Mouse (Mus musculus) neural tube, embryonic 12.5 days (tissue): ENCODE measurements at regions not wholly inside any gene's neighbourhood (a gene's known extent, or its start where the extent isn't known, plus 50 kb on each side); places are given as distances from the start of the nearest gene placed in this dataset.

Source experiments
- ATAC-seq: fragments of 200-750 bp; cut with Nextera tagmentation; 2 replicates; pipeline ENCODE4 v1.8.0; 2017; ENCODE audit warnings: low read depth, mild to moderate bottlenecking, moderate TSS enrichment, moderate library complexity; ENCODE audit not compliant: low FRiP score
- H3K27ac ChIP-seq: fragments of 300-500 bp; sonication (generic); 2 replicates; pipeline ENCODE4 v1.5.1; 2016
- H3K27me3 ChIP-seq: fragments of 300-500 bp; sonication (generic); replicated peaks from 2 replicates; pipeline ENCODE4 v1.6.1; 2016; ENCODE audit warnings: mild to moderate bottlenecking
- H3K36me3 ChIP-seq: fragments of 300-500 bp; sonication (generic); 2 replicates; pipeline ENCODE4 v1.6.1; 2016; ENCODE audit warnings: mild to moderate bottlenecking
- H3K4me1 ChIP-seq: fragments of 300-500 bp; sonication (generic); 2 replicates; pipeline ENCODE4 v1.6.1; 2016
- H3K4me2 ChIP-seq: fragments of 300-500 bp; sonication (generic); replicated peaks from 2 replicates; pipeline ENCODE4 v1.6.1; 2016; ENCODE audit warnings: mild to moderate bottlenecking
- H3K4me3 ChIP-seq: fragments of 300-500 bp; sonication (generic); 2 replicates; pipeline ENCODE4 v1.5.1; 2016
- H3K9ac ChIP-seq: fragments of 300-500 bp; sonication (generic); 2 replicates; pipeline ENCODE4 v1.6.1; 2016; ENCODE audit warnings: mild to moderate bottlenecking
- H3K9me3 ChIP-seq: fragments of 300-500 bp; sonication (generic); 2 replicates; pipeline ENCODE4 v1.6.1; 2016; ENCODE audit warnings: mild to moderate bottlenecking
- WGBS: fragments of 180-500 bp; shearing (Covaris S2); methylation state at CpG from one replicate; pipeline ENCODE4 v1.1.7; 2016; 5-methylcytosine and 5-hydroxymethylcytosine counted together

DNA sequence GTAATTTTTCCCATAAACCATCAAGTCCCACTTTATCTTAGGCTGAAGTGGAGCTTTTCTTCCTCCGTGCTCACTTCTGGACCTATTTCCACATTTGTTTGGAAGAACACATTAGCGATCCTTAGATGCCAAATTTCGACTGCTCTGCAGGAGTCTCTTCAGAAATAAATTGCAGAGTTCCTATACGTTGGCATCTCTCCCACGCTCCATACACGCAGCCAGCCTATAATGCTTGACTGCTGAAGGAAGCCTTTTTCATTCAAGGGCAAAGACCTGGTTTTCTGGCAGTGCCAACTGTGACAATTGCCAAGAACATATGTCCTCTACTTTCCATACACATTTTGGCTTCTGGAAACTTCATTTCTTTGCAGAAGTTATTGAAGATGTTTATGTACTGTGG is 258.1 kb downstream of the Tmsb4x start:
- WGBS: 86% methylated on average over 6 of the region's 6 CpGs
- Histone ChIP-seq H3K9ac (no peak overlapping the region), H3K9me3 (no peaks in the 10 kb centered on the region), H3K27me3 (no peaks in the 10 kb centered on the region), H3K4me1 (no peaks in the 10 kb centered on the region), H3K27ac (no peak overlapping the region), H3K36me3 (no peaks in the 10 kb centered on the region), H3K4me2 (no peak overlapping the region), H3K4me3 (no peak overlapping the region)
- no peak for ATAC-seq

GRCm38 (mm10) chrX:166945915-166946314 is 263.2 kb downstream of the Tmsb4x start:
- no peaks in the 10 kb centered on the region for H3K4me1 ChIP-seq
- 97% methylated on average over 1 of the region's 1 CpGs for WGBS
- ATAC-seq: no peak
- H3K27me3 ChIP-seq: no peaks in the 10 kb centered on the region
- H3K4me3 ChIP-seq: no peak overlapping the region
- no peak overlapping the region for H3K4me2 ChIP-seq
- H3K36me3 ChIP-seq: no peaks in the 10 kb centered on the region
- no peaks in the 10 kb centered on the region for H3K9me3 ChIP-seq
- no peak overlapping the region for H3K27ac ChIP-seq
- H3K9ac ChIP-seq: no peak overlapping the region

DNA sequence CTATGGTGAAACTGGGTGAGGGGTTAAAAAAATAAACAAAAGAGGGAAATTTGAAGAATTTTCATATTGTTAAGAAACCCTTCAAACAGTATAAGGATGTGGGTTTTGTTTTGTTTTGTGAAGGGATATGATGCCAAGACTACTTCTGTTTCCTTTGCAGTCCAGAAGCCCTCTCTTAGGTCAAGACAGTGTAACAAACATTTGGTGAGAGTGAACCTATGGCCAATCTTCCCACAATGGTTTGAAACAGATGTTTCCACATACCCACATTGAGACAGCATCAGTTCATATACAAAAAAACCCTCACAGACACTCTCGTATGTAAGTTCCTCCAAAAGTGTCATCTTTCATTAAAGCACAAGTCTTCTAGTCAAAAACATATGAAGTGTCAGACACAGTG is 263.6 kb downstream of the Tmsb4x start:
- no peak for ATAC-seq
- H3K27me3 ChIP-seq: no peaks in the 10 kb centered on the region

DNA sequence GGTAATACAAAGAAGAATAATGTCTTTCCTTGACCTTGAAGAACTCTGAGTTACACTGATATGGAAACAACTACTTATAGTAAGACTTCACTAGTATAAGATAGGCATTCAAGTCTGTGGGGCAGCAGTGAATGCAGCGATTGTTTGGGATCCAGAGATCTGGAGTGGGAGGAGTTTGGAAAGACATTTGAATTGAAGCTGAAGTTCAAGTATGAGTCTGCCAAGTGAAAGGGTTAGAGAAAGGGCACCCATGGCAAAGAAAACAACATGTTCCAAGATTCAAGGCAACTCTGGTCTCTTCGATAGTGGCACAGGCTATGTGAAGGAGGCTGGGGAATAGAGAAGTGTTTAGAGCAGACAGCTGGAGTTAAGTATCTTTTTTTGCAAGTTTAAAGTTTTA is 275.3 kb downstream of the Tmsb4x start:
- H3K36me3 ChIP-seq: no peaks in the 10 kb centered on the region
- H3K9ac ChIP-seq: no peak overlapping the region
- H3K4me3 ChIP-seq: no peak overlapping the region
- 72% methylated on average over 2 of the region's 2 CpGs for WGBS
- H3K27me3 ChIP-seq: peaks cover 2% of the 10 kb centered on the region; the same call in 1 of the 2 replicates
- H3K9me3 ChIP-seq: no peaks in the 10 kb centered on the region
- no peak overlapping the region for H3K27ac ChIP-seq
- ATAC-seq: no peak
- H3K4me1 ChIP-seq: no peaks in the 10 kb centered on the region
- no peak overlapping the region for H3K4me2 ChIP-seq

More for the DNA sequence above, 263.6 kb downstream of the Tmsb4x start:
- Histone ChIP-seq H3K4me1 (no peaks in the 10 kb centered on the region), H3K36me3 (no peaks in the 10 kb centered on the region), H3K4me2 (no peak overlapping the region), H3K9ac (no peak overlapping the region), H3K27ac (no peak overlapping the region), H3K9me3 (no peaks in the 10 kb centered on the region), H3K4me3 (no peak overlapping the region)
- 75% methylated on average over 1 of the region's 1 CpGs for WGBS

DNA sequence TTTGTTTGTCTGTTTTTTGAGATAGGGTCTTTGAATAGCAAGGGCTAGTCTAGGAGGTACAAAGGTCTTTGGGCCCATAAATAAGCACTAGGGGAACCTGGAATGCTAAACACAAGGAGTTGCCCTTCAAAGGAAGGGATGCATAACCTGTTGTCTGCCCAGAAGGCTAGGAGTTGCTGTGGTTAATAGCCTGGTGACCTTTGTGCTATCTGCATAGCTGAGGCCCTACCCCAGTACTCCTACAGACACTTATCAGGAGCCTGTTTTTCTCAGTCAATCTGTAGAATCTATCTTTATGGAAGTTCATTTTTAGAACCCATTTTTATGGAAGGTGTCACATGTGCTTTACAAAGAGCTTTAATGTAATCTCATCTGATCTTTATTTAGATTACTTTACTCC is 276.6 kb downstream of the Tmsb4x start:
- no peaks in the 10 kb centered on the region for H3K36me3 ChIP-seq
- no peak overlapping the region for H3K4me3 ChIP-seq
- H3K4me1 ChIP-seq: no peaks in the 10 kb centered on the region
- H3K27ac ChIP-seq: no peak overlapping the region
- H3K27me3 ChIP-seq: no peaks in the 10 kb centered on the region
- H3K4me2 ChIP-seq: no peak overlapping the region
- H3K9ac ChIP-seq: no peak overlapping the region
- ATAC-seq: no peak
- H3K9me3 ChIP-seq: no peaks in the 10 kb centered on the region

GRCm38 (mm10) chrX:166931048-166931447 is 278.1 kb downstream of the Tmsb4x start:
- Histone ChIP-seq H3K4me1 (no peaks in the 10 kb centered on the region), H3K9me3 (no peaks in the 10 kb centered on the region), H3K4me3 (no peak overlapping the region), H3K27me3 (no peaks in the 10 kb centered on the region), H3K36me3 (no peaks in the 10 kb centered on the region), H3K4me2 (no peak overlapping the region), H3K27ac (no peak overlapping the region), H3K9ac (no peak overlapping the region)
- 51% methylated on average over 4 of the region's 4 CpGs for WGBS
- ATAC-seq: no peak

DNA sequence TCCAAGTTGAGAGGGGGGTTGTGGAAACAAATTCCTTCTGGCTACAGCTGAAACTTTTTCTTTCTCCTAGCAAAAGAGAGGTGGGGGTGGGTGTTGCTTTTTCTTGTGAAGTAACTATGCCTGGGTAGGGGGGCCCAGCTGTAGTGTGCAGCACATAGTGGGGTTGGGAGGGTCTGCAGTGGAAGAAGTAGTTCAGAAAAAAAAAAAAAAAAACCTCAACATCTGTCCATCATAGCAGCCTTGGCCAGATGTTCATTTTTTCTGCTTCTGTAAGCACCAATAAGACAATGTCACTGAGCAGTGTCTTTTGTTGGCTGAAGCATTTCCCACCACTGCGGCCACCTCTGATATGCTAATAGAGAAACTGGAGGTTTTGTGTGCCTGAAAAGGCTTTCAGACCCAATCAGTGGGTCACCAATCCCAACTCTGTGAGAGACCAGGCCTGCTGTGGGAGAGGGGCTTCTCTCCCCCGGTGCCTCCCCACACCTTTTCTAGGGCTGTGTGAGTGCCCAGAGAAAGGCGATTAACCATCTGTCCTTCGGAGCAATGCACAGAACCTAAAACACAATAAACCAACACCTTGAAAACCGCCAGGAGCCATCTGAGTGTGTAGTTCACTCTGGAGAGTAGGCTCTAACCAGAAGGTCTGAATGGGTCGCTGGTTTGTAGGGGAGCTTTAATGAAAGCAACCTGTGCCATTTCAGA is 279.2 kb downstream of the Tmsb4x start:
- no peak for ATAC-seq
- Histone ChIP-seq H3K4me3 (no peak overlapping the region), H3K9me3 (no peaks in the 10 kb centered on the region), H3K36me3 (no peaks in the 10 kb centered on the region), H3K4me1 (no peaks in the 10 kb centered on the region), H3K4me2 (no peak overlapping the region), H3K27ac (no peak overlapping the region), H3K27me3 (no peaks in the 10 kb centered on the region), H3K9ac (no peak overlapping the region)
- 30% methylated on average over 6 of the region's 6 CpGs for WGBS

DNA sequence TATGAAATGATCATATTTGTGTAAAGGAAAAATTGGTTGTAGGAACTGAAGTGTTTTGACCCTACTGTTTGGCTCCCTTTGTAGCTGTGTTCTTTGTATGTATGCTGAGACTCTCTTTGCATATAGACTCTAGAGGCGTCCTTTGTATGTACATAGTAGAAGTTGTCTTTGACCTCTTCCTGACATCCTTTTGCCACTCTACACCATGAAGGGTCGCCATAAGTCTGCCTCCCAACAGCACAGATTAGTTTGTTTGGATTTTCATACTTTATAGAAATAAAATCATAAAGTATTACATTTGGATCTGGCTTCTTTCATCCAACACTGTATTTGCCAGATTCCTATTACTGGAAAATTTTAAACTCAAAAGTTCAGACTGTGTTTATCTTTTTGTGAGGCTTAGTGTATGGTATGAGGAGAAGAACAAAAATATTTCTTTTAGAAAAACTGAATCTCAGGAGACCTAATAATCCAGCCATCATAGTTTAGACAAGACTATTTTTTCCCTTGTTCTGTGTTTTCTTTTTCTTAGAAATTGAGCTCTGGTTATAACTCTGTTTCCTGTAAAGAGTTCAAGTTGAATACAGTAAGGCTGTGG is 293.7 kb downstream of the Tmsb4x start:
- H3K27me3 ChIP-seq: no peaks in the 10 kb centered on the region; the same call in 1 of the 2 replicates
- H3K4me2 ChIP-seq: no peak overlapping the region
- no peak overlapping the region for H3K9ac ChIP-seq
- H3K36me3 ChIP-seq: no peaks in the 10 kb centered on the region
- H3K9me3 ChIP-seq: no peaks in the 10 kb centered on the region
- no peak for ATAC-seq
- 64% methylated on average over 2 of the region's 2 CpGs for WGBS
- no peak overlapping the region for H3K4me3 ChIP-seq
- no peaks in the 10 kb centered on the region for H3K4me1 ChIP-seq
- H3K27ac ChIP-seq: no peak overlapping the region

DNA sequence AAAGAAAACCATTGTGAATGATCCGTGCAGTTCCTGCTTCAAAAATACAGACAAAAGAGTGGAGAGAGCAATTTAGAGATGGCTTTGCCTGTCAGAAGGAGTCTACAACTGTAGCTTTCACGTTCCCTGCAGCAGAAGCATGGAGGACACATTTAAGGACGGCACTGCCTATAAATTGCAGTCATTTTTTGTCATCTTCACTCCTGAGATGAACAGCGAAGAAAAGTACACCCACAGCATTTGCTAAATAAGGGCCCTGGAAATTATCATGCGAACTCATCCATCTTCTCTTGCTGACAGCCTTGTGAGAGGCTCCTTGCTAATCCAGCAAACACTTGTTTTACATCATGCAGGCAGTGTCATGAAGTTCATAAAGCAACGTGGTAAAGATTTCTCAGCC is 302.5 kb downstream of the Tmsb4x start:
- no peak for ATAC-seq
- Histone ChIP-seq H3K4me2 (no peak overlapping the region), H3K4me1 (no peaks in the 10 kb centered on the region), H3K4me3 (no peak overlapping the region), H3K36me3 (no peaks in the 10 kb centered on the region), H3K27ac (no peak overlapping the region), H3K27me3 (0 out of 2 replicates have a peak, but pooled peaks cover 3% of the 10 kb centered on the region), H3K9ac (no peak overlapping the region), H3K9me3 (no peaks in the 10 kb centered on the region)
- WGBS: 62% methylated on average over 6 of the region's 6 CpGs

GRCm38 (mm10) chrX:166900761-166901160 is 308.4 kb downstream of the Tmsb4x start:
- Histone ChIP-seq H3K36me3 (no peaks in the 10 kb centered on the region), H3K27ac (no peak overlapping the region), H3K9ac (no peak overlapping the region), H3K9me3 (no peaks in the 10 kb centered on the region), H3K4me1 (no peaks in the 10 kb centered on the region), H3K4me3 (no peak overlapping the region), H3K27me3 (0 out of 2 replicates have a peak, but pooled peaks cover 3% of the 10 kb centered on the region), H3K4me2 (no peak overlapping the region)
- ATAC-seq: no peak
- WGBS: 75% methylated on average over 6 of the region's 6 CpGs

DNA sequence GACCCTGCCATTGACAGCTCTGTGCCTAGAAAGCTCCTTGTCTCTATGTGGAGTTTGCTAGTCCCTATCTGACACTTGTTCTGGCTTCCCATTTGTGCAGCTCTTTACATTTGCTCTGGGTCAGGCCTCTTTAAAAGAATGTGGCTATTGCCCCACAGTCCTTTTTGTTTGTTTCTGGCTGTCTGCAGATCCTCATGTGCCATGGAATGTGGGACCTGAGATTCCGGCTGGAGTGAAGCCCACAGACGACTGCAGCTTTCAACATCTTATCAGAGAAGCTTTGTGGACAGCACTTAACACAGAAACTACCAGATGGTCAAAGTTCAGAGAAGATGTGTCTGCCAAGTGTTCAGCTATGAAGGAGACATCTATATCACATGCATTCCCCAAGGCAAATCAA is 309.7 kb upstream of the Egfl6 start:
- Histone ChIP-seq H3K27me3 (no peaks in the 10 kb centered on the region), H3K27ac (no peak overlapping the region)

DNA sequence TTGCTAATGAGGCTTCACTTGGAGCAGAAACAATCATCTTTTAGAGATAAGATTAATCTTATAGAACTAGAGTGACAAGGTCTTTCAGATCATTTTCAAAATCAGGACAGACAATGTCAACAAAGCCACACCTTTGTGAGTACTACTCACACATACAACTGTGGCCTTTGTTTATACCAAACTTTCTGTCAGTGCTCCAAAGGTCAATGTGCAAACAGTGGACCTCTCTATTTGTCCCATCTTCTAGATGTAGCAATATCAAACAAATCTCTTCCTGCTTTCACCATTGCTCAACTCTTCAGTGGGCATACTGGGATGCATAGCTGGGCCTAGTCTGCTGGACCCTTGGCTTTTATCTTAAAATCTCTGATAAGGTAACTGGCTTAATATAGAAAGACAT is 300.9 kb upstream of the Egfl6 start:
- Histone ChIP-seq H3K4me2 (no peak overlapping the region), H3K4me3 (no peak overlapping the region), H3K4me1 (no peaks in the 10 kb centered on the region), H3K9me3 (no peaks in the 10 kb centered on the region), H3K27ac (no peak overlapping the region), H3K36me3 (no peaks in the 10 kb centered on the region), H3K27me3 (no peaks in the 10 kb centered on the region), H3K9ac (no peak overlapping the region)
- ATAC-seq: no peak

More for the DNA sequence above, 309.7 kb upstream of the Egfl6 start:
- Histone ChIP-seq H3K36me3 (no peaks in the 10 kb centered on the region), H3K4me2 (no peak overlapping the region), H3K9ac (no peak overlapping the region), H3K4me3 (no peak overlapping the region), H3K9me3 (no peaks in the 10 kb centered on the region), H3K4me1 (no peaks in the 10 kb centered on the region)
- 81% methylated on average over 2 of the region's 2 CpGs for WGBS
- ATAC-seq: no peak

DNA sequence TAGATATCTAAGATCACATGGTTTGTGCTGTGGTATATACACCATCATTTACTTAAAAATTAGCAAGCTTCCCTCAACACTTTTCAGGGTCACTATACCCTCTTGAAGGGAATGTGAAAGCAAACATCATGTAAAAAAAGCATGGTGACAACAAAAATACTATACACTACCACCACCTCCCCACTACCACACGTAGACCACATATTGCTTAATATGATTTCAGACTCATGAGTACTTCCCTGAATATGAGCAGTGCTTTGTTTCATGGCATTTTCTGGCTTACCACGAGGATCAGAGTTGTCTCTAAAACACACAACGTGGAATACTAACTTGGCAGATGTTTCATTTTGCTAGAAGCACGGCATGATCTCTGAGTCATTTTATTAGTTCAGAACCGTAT is 284.0 kb upstream of the Egfl6 start:
- Histone ChIP-seq H3K27me3 (no peaks in the 10 kb centered on the region), H3K9me3 (no peaks in the 10 kb centered on the region), H3K4me1 (no peaks in the 10 kb centered on the region), H3K36me3 (no peaks in the 10 kb centered on the region), H3K4me2 (no peak overlapping the region), H3K9ac (no peak overlapping the region), H3K27ac (no peak overlapping the region), H3K4me3 (no peak overlapping the region)
- 86% methylated on average over 5 of the region's 5 CpGs for WGBS
- ATAC-seq: no peak
